Mouse (Mus musculus) heart, postnatal 0 days (tissue): ENCODE results near the gene Pcdh9.

Experiments used
- CTCF ChIP-seq: IDR thresholded peaks from 2 replicates; pipeline ENCODE4 v1.5.1; 2016; ENCODE audit warnings: antibody characterized with exemption, control low read depth, low read depth
- EP300 ChIP-seq: IDR thresholded peaks from 2 replicates; pipeline ENCODE4 v1.6.1; 2016; ENCODE audit warnings: antibody characterized with exemption, low read depth

DNA sequence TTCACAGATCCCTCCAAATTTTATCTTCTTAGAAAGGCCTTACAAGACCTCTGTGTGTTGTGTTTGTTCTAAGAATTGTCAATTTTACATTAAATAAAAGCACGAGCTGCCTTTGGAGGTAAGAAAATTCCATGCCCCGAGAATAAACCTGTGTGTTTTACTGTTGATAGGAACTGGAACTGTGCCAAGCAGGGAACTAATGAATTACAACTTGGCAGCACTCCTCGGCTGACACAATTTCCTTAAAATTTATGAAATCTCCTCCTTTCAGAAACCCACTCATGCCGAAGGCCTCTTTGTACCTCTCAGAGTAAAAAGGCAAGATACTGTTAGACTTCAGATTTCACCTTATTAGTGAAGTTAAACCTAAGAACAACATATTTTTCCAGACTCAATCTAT is 72.9 kb downstream of the Pcdh9 start:
- TF ChIP-seq CTCF, result no peak
- no peak for TF ChIP-seq EP300
